Mouse (Mus musculus) kidney, postnatal 14 days (tissue): ENCODE measurements at regions not wholly inside any gene's neighbourhood (a gene's known extent, or its start where the extent isn't known, plus 50 kb on each side); places are given as distances from the start of the nearest gene placed in this dataset.
A peak's percentile ranks its signal among the peaks of the same experiment; 100 is the strongest.

Experiments
- DNase-seq: peaks from one replicate; pipeline ENCODE4 v3.0.0; 2022; ENCODE audit warnings: mixed read lengths

GRCm38 (mm10) chr12:61146695-61147094 lies 376.3 kb upstream of the Lrfn5 start:
- DNase-seq, result no peak

- peak; percentile 8 for DNase-seq
Measured at GRCm38 (mm10) chr12:61175331-61175730, 347.6 kb upstream of the Lrfn5 start.
